Mouse (Mus musculus) heart, adult 2 months (tissue): ENCODE data around the gene Lurap1l. TPM values are rescaled to one million over a fixed set of nuclear protein-coding genes. Genes with fewer than 3 reads are reported as not detected.
A peak's percentile ranks its signal among the peaks of the same experiment; 100 is the strongest.
"Not testable (repeated sequence)": the region's sequence is repeated elsewhere in the genome, so short reads cannot be mapped to it uniquely, and the experiment has no call there.

Experiments used
- DNase-seq, 2 experiments: peaks; one replicate each; pipeline ENCODE4 v3.0.0; 2021
- H3K27ac ChIP-seq: fragments of 200-600 bp; 2 replicates; pipeline ENCODE4 v1.8.1; 2022
- H3K27me3 ChIP-seq: fragments of 200-500 bp; 2 replicates; pipeline ENCODE4 v1.6.1; 2012; ENCODE audit warnings: mild to moderate bottlenecking, low read length, inconsistent platforms, mixed read lengths; ENCODE audit not compliant: control insufficient read depth, insufficient read depth
- H3K36me3 ChIP-seq: fragments of 200-500 bp; 2 replicates; pipeline ENCODE4 v1.6.1; 2012; ENCODE audit warnings: low read length, inconsistent platforms; ENCODE audit not compliant: control insufficient read depth, insufficient read depth
- H3K4me1 ChIP-seq: fragments of 200-500 bp; 2 replicates; pipeline ENCODE4 v1.6.1; 2011; ENCODE audit warnings: low read length; ENCODE audit not compliant: control insufficient read depth, insufficient read depth
- H3K4me3 ChIP-seq: fragments of 200-600 bp; 2 replicates; pipeline ENCODE4 v1.8.1; 2022
- H3K79me2 ChIP-seq: fragments of 200-500 bp; replicated peaks from 2 replicates; pipeline ENCODE4 v1.6.1; 2012; ENCODE audit warnings: mild to moderate bottlenecking, inconsistent platforms, low read length, moderate library complexity, mixed read lengths; ENCODE audit not compliant: control insufficient read depth, insufficient read depth
- H3K9ac ChIP-seq: fragments of 200-500 bp; 2 replicates; pipeline ENCODE4 v1.6.1; 2012; ENCODE audit warnings: low read depth, mild to moderate bottlenecking, control low read depth, inconsistent platforms, low read length, mixed read lengths
- CTCF ChIP-seq: fragments of 200-600 bp; IDR thresholded peaks from 2 replicates; pipeline ENCODE4 v1.8.1; 2022; ENCODE audit warnings: antibody characterized with exemption, mild to moderate bottlenecking, moderate library complexity
- EP300 ChIP-seq: fragments of 200-500 bp; IDR thresholded peaks from 2 replicates; pipeline ENCODE4 v1.6.1; 2011; ENCODE audit warnings: low read depth, low read length, control low read depth; ENCODE audit not compliant: insufficient read depth
- POLR2A ChIP-seq: fragments of 200-500 bp; IDR thresholded peaks from 2 replicates; pipeline ENCODE4 v1.6.1; 2011; ENCODE audit warnings: mild to moderate bottlenecking, low read depth, low read length, control low read depth; ENCODE audit not compliant: insufficient read depth
- WGBS: fragments of 180-500 bp; shearing (Covaris S2); methylation state at CpG from one replicate; pipeline ENCODE4 v1.1.7; 2018; 5-methylcytosine and 5-hydroxymethylcytosine counted together
- intact Hi-C: fragments of 180-260 bp; cut with DNase I; formaldehyde crosslinking; loops from one replicate; pipeline ENCODE4 v1.15.1; 2025
- polyA plus RNA-seq: library from polyadenylated mRNA; depleted of rRNA; stranded (reverse); fragments of >200 nt; gene quantifications from 2 replicates; pipeline ENCODE4 v1.2.3, GENCODE M21; 2012
- total RNA-seq, 2 experiments: library from RNA; stranded (reverse); gene quantifications; 2 replicates each; pipeline ENCODE4 v1.2.3; 2021

Gene Lurap1l
- total and polyA plus RNA-seq, 3 experiments = 1.2 to 2.0 (median 1.3) TPM

DNA sequence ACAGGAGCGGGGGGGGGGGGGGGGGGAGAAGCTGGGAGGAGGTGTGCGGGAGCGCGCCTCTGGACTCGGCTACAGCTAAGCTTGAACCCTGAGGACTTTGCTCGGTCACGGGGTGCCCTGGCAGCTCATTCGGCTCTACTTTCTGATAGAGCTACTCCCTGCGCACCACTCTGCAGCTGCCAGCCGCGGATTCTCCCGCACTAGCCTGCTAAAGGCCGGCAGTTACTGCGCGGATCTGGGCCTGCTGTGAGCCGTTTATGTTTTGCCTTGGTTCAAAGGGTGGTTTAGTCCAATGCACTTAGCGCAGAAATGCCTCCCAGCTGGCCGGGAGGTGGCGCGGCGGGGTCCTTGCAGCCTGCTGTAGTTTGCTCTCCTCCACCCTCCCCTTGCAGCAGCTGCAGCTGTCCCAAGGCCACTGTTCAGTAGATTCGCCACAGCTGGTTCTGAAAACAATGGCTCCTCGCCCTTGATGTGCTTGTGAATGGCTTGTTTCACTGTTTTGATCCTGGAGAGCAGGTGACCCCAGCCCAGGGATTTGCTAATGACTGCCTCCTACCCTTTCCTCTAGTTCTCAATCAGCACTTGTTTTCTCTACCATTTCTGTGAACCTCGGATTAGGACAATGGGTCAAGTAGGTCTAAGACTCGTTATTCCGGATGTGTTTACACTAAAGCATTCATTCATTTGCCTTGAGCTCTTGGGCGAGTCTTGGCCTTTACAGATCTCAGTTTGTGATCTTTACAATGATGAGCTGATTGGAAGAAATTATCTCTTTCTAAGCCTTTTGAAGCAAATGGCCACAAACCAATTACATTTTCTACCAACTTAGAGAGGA is 1.5 kb downstream of the Lurap1l start:
- peak overlapping the region; percentile 56 for H3K4me3 ChIP-seq
- intact Hi-C loops = loop anchor here (1.0 to 10.0 kb wide), 4 partner anchors 40 to 1943 kb away; partner anchors contain the start of gene Zdhhc21
- peak; percentile 81 to 84 for DNase-seq
- no peaks in the 10 kb centered on the region for H3K79me2 ChIP-seq
- H3K27me3 ChIP-seq = no peaks in the 10 kb centered on the region
- H3K4me1 ChIP-seq = peaks cover 2% of the 10 kb centered on the region; the same call in 1 of the 2 replicates
- TF ChIP-seq POLR2A (no peak), CTCF (peak; percentile 77), EP300 (peak; percentile 62; the same call in 1 of the 2 replicates)
- WGBS = 2% methylated on average over 27 of the region's 27 CpGs
- H3K36me3 ChIP-seq = no peaks in the 10 kb centered on the region
- H3K9ac ChIP-seq = peak overlapping the region; percentile 77
- H3K27ac ChIP-seq = peak overlapping the region; percentile 71

DNA sequence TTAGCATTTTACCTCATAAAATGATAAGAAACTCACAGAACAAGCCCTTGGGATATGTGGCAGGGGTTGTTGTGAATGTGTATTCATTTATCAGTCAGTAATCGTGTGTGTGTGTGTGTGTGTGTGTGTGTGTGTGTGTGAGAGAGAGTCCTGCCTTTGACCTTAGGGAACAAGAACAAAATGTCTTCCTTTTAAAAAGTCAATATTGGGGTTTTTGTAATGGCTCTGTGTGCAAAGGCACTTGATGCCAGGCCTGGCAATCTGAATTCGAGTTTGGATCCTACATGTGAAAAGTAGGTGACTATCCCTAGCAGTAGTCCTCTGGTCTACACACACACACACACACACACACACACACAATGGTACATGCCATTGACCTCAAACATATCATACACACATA is 4.8 kb downstream of the Lurap1l start:
- intact Hi-C loops = loop anchor here (10.0 kb wide), 1 partner anchor 1940 kb away; the partner anchor contains the start of gene Zdhhc21
- no peak for TF ChIP-seq EP300
- no peak for TF ChIP-seq CTCF
- no peak for TF ChIP-seq POLR2A
- Histone ChIP-seq H3K79me2 (no peaks in the 10 kb centered on the region), H3K4me3 (no peak overlapping the region), H3K9ac (no peak overlapping the region), H3K4me1 (peaks cover 2% of the 10 kb centered on the region; the same call in 1 of the 2 replicates), H3K27me3 (no peaks in the 10 kb centered on the region), H3K36me3 (no peaks in the 10 kb centered on the region), H3K27ac (no peak overlapping the region)
- whole genome bisulfite sequencing = 63% methylated on average over 2 of the region's 2 CpGs
- no peak for DNase-seq

GRCm38 (mm10) chr4:80916695-80917094 is 6.2 kb downstream of the Lurap1l start:
- Histone ChIP-seq H3K4me1 (peaks cover 2% of the 10 kb centered on the region; the same call in 1 of the 2 replicates), H3K9ac (no peak overlapping the region), H3K27ac (no peak overlapping the region), H3K36me3 (no peaks in the 10 kb centered on the region), H3K79me2 (no peaks in the 10 kb centered on the region), H3K27me3 (no peaks in the 10 kb centered on the region), H3K4me3 (no peak overlapping the region)
- intact Hi-C loops = loop anchor here (10.0 kb wide), 1 partner anchor 1938 kb away; the partner anchor contains the start of gene Zdhhc21
- WGBS = 42% methylated on average over 3 of the region's 3 CpGs
- TF ChIP-seq EP300 (no peak), CTCF (no peak), POLR2A (no peak)
- no peak for DNase-seq

- not testable (repeated sequence) for H3K79me2 ChIP-seq, H3K4me1 ChIP-seq, H3K27ac ChIP-seq, H3K27me3 ChIP-seq, H3K9ac ChIP-seq, DNase-seq, H3K4me3 ChIP-seq, H3K36me3 ChIP-seq
- 25% methylated on average over 1 of the region's 1 CpGs for WGBS
- intact Hi-C loops = loop anchor here (10.0 kb wide), 1 partner anchor 1938 kb away; the partner anchor contains the start of gene Zdhhc21
Observed at GRCm38 (mm10) chr4:80917128-80917527, 6.7 kb downstream of the Lurap1l start.

DNA sequence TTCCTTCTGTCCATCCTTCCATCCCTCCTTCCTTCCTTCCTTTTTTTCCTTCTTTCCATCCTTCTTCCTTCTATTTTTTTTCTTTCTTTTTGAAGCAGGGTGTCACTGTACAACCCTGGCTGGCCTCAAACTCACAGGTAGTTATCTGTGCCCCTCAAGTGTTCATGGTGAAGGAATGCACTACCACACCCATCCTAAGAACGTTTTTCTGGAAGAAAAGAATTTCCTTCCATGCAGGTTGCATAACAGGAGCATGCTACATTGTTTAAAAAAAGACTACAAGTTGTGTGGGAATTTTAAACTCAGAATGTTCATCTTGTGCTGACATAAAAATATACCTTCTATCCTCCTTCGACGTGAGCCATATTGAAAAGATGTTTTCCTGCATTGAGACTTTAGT is 7.4 kb downstream of the Lurap1l start:
- Histone ChIP-seq H3K36me3 (no peaks in the 10 kb centered on the region), H3K9ac (no peak overlapping the region), H3K4me1 (peaks cover 2% of the 10 kb centered on the region; the same call in 1 of the 2 replicates), H3K79me2 (no peaks in the 10 kb centered on the region), H3K4me3 (no peak overlapping the region), H3K27me3 (no peaks in the 10 kb centered on the region), H3K27ac (no peak overlapping the region)
- TF ChIP-seq EP300 (no peak), POLR2A (no peak), CTCF (no peak)
- intact Hi-C loops = loop anchor here (10.0 kb wide), 1 partner anchor 1937 kb away; the partner anchor contains the start of gene Zdhhc21
- DNase-seq = no peak
- 68% methylated on average over 3 of the region's 3 CpGs for WGBS

- intact Hi-C loops = loop anchor here (10.0 kb wide), 1 partner anchor 1936 kb away; the partner anchor contains the start of gene Zdhhc21
- H3K27me3 ChIP-seq = no peaks in the 10 kb centered on the region
- no peaks in the 10 kb centered on the region for H3K79me2 ChIP-seq
- no peaks in the 10 kb centered on the region for H3K36me3 ChIP-seq
- H3K9ac ChIP-seq = no peak overlapping the region
- 54% methylated on average over 3 of the region's 3 CpGs for WGBS
- no peak for DNase-seq
- H3K4me3 ChIP-seq = no peak overlapping the region
- peaks cover 2% of the 10 kb centered on the region; the same call in 1 of the 2 replicates for H3K4me1 ChIP-seq
- no peak for TF ChIP-seq EP300
- no peak for TF ChIP-seq CTCF
- TF ChIP-seq POLR2A = no peak
- H3K27ac ChIP-seq = no peak overlapping the region
Observed at GRCm38 (mm10) chr4:80918526-80919129, 8.2 kb downstream of the Lurap1l start.
